Mouse (Mus musculus) left cerebral cortex, adult 2 months (tissue): ENCODE results near the gene Tbk1. TPM values are rescaled to one million over a fixed set of nuclear protein-coding genes. Genes with fewer than 3 reads are reported as not detected.

Experiments
- DNase-seq, 2 experiments: peaks; one replicate each; pipeline ENCODE4 v3.0.0; 2021 to 2022; ENCODE audit warnings: low spot score in 2 of 2, mixed read lengths in 1 of 2; ENCODE audit errors: extremely low spot score in 1 of 2
- H3K27ac ChIP-seq: fragments of 200-600 bp; 2 replicates; pipeline ENCODE4 v1.8.1; 2022
- H3K4me3 ChIP-seq: fragments of 200-600 bp; 2 replicates; pipeline ENCODE4 v1.8.1; 2022
- CTCF ChIP-seq: fragments of 200-600 bp; IDR thresholded peaks from 2 replicates; pipeline ENCODE4 v1.8.1; 2022; ENCODE audit warnings: antibody characterized with exemption, mild to moderate bottlenecking, moderate library complexity
- intact Hi-C: fragments of 180-260 bp; cut with DNase I; formaldehyde crosslinking; loops from one replicate; pipeline ENCODE4 v1.15.1; 2025
- microRNA-seq, 2 experiments: library from miRNA; unstranded; fragments of <30 nt; microRNA quantifications; one replicate each; pipeline ENCODE4 v1.2.0; 2021
- total RNA-seq, 2 experiments: library from RNA; stranded (reverse); gene quantifications; 2 replicates each; pipeline ENCODE4 v1.2.3; 2021

Gene Tbk1
- total RNA-seq, 2 experiments from 2014 or later, result 47.2 to 50.3 TPM

GRCm38 (mm10) chr10:121506731-121507583 lies 79.6 kb downstream of the Tbk1 start:
- peak; percentile 39 to 46 for DNase-seq
- no peak for TF ChIP-seq CTCF
- H3K27ac ChIP-seq, result 0 out of 2 replicates have a peak overlapping the region, but pooled peaks have one; percentile 15
- intact Hi-C loops, result loop anchor here (2.0 to 5.0 kb wide), 3 partner anchors 35 to 98 kb away; no protein-coding TSS in a partner anchor
- no peak overlapping the region for H3K4me3 ChIP-seq

GRCm38 (mm10) chr10:121505929-121506328 lies 80.7 kb downstream of the Tbk1 start:
- intact Hi-C loops, result loop anchor here (2.0 to 5.0 kb wide), 3 partner anchors 34 to 97 kb away; no protein-coding TSS in a partner anchor
- H3K27ac ChIP-seq, result peak overlapping the region; percentile 91
- peak overlapping the region; percentile 53 for H3K4me3 ChIP-seq
- no peak for DNase-seq
- TF ChIP-seq CTCF, result no peak

GRCm38 (mm10) chr10:121504973-121505911 lies 81.3 kb downstream of the Tbk1 start:
- peak overlapping the region; percentile 91 for H3K27ac ChIP-seq
- intact Hi-C loops, result loop anchor here (5.0 kb wide), 2 partner anchors 33 to 78 kb away; no protein-coding TSS in a partner anchor
- TF ChIP-seq CTCF, result no peak
- DNase-seq, result peak; percentile 63 to 64
- peak overlapping the region; percentile 53 for H3K4me3 ChIP-seq

GRCm38 (mm10) chr10:121501160-121501559 lies 85.4 kb downstream of the Tbk1 start:
- no peak for TF ChIP-seq CTCF
- DNase-seq, result no peak
- Histone ChIP-seq H3K27ac (no peak overlapping the region), H3K4me3 (no peak overlapping the region)
- intact Hi-C loops, result no loop called here

- Histone ChIP-seq H3K4me3 (no peak overlapping the region), H3K27ac (no peak overlapping the region)
- intact Hi-C loops, result no loop called here
- peak; percentile 14 for TF ChIP-seq CTCF
- DNase-seq, result no peak
Observed at GRCm38 (mm10) chr10:121500034-121500433, 86.6 kb downstream of the Tbk1 start.

GRCm38 (mm10) chr10:121499063-121499462 lies 87.5 kb downstream of the Tbk1 start:
- H3K27ac ChIP-seq, result no peak overlapping the region
- intact Hi-C loops, result no loop called here
- DNase-seq, result no peak
- TF ChIP-seq CTCF, result no peak
- no peak overlapping the region for H3K4me3 ChIP-seq

- no peak overlapping the region for H3K4me3 ChIP-seq
- no peak overlapping the region for H3K27ac ChIP-seq
- no peak for DNase-seq
- no peak for TF ChIP-seq CTCF
- intact Hi-C loops, result no loop called here
Observed at GRCm38 (mm10) chr10:121498481-121498904, 88.1 kb downstream of the Tbk1 start.

GRCm38 (mm10) chr10:121497968-121498367 lies 88.6 kb downstream of the Tbk1 start:
- no peak for TF ChIP-seq CTCF
- no peak for DNase-seq
- Histone ChIP-seq H3K27ac (no peak overlapping the region), H3K4me3 (no peak overlapping the region)
- intact Hi-C loops, result no loop called here

GRCm38 (mm10) chr10:121496616-121497015 lies 90.0 kb downstream of the Tbk1 start:
- Histone ChIP-seq H3K4me3 (no peak overlapping the region), H3K27ac (no peak overlapping the region)
- intact Hi-C loops, result no loop called here
- DNase-seq, result no peak
- no peak for TF ChIP-seq CTCF

Small RNAs within 50 kb of the gene (microRNA-seq; reads per million reads assigned to microRNA genes)
- 0 reads per million in 2 experiments for gene Gm24330

Other genes with a start within 250 kb of the Tbk1 start
- 10 to 100 TPM; 88.1 to 91.0 TPM for gene Tbc1d30, start 235.5 kb downstream of the Tbk1 start, total RNA-seq
- gene Gns, start 221.7 kb downstream of the Tbk1 start, total RNA-seq, result 10 to 100 TPM; 82.3 to 86.4 TPM
- 10 to 100 TPM; 39.4 to 40.1 TPM for gene Rassf3, start 110.4 kb downstream of the Tbk1 start, total RNA-seq
- 10 to 100 TPM; 63.8 to 76.9 TPM for gene Xpot, start 39.5 kb upstream of the Tbk1 start, total RNA-seq
- under 1 TPM in 1 of 2 experiments, not detected in 1; 0.42 TPM for gene D930020B18Rik, start 54.8 kb upstream of the Tbk1 start, total RNA-seq
- 10 to 100 TPM in 1 of 2 experiments, 1 to 10 TPM in 1; 9.9 to 10.4 TPM for gene BC048403, start 153.2 kb upstream of the Tbk1 start, total RNA-seq